Mouse (Mus musculus) neural tube, embryonic 13.5 days (tissue): ENCODE measurements around the gene Uimc1. TPM values are rescaled to one million over a fixed set of nuclear protein-coding genes. Genes with fewer than 3 reads are reported as not detected.
A peak's percentile ranks its signal among the peaks of the same experiment; 100 is the strongest.

ENCODE experiments used
- ATAC-seq: fragments of 200-750 bp; cut with Nextera tagmentation; 2 replicates; pipeline ENCODE4 v1.8.0; 2017; ENCODE audit warnings: low read depth, mild to moderate bottlenecking, moderate TSS enrichment, moderate library complexity
- H3K27ac ChIP-seq: fragments of 300-500 bp; sonication (generic); replicated peaks from 2 replicates; pipeline ENCODE4 v1.5.1; 2015; ENCODE audit warnings: moderate library complexity, mild to moderate bottlenecking, inconsistent platforms
- H3K27me3 ChIP-seq: fragments of 300-500 bp; sonication (generic); 2 replicates; pipeline ENCODE4 v1.6.1; 2015; ENCODE audit warnings: mild to moderate bottlenecking, inconsistent platforms
- H3K36me3 ChIP-seq: fragments of 300-500 bp; sonication (generic); 2 replicates; pipeline ENCODE4 v1.6.1; 2015; ENCODE audit warnings: mild to moderate bottlenecking, inconsistent platforms
- H3K4me1 ChIP-seq: fragments of 300-500 bp; sonication (generic); replicated peaks from 2 replicates; pipeline ENCODE4 v1.6.1; 2015; ENCODE audit warnings: inconsistent platforms
- H3K4me2 ChIP-seq: fragments of 300-500 bp; sonication (generic); 2 replicates; pipeline ENCODE4 v1.6.1; 2015; ENCODE audit warnings: inconsistent platforms, mild to moderate bottlenecking, moderate library complexity
- H3K4me3 ChIP-seq: fragments of 300-500 bp; sonication (generic); 2 replicates; pipeline ENCODE4 v1.5.1; 2015; ENCODE audit warnings: mild to moderate bottlenecking, inconsistent platforms
- H3K9ac ChIP-seq: fragments of 300-500 bp; sonication (generic); 2 replicates; pipeline ENCODE4 v1.6.1; 2015; ENCODE audit warnings: moderate library complexity, mild to moderate bottlenecking, inconsistent platforms
- H3K9me3 ChIP-seq: fragments of 300-500 bp; sonication (generic); 2 replicates; pipeline ENCODE4 v1.6.1; 2016; ENCODE audit warnings: inconsistent platforms
- WGBS: fragments of 180-500 bp; shearing (Covaris S2); methylation state at CpG from one replicate; pipeline ENCODE4 v1.1.7; 2015; 5-methylcytosine and 5-hydroxymethylcytosine counted together
- polyA plus RNA-seq: library from polyadenylated mRNA; unstranded; fragments of >200 nt; fragmentation: Nextera tagmentation; extraction: Ambion mirVana; gene quantifications from 2 replicates; pipeline ENCODE4 v1.2.1, GENCODE M21; 2015

The Uimc1 gene
- polyA plus RNA-seq, 1 experiment from 2014 or later = 17.1 TPM

- WGBS = 27% methylated on average over 9 of the region's 9 CpGs
Measured at GRCm38 (mm10) chr13:54987405-54987804, 112.7 kb downstream of the Uimc1 start.

GRCm38 (mm10) chr13:54983614-54984013 is 116.5 kb downstream of the Uimc1 start:
- no peak overlapping the region for H3K9ac ChIP-seq
- no peak overlapping the region for H3K4me3 ChIP-seq
- H3K4me1 ChIP-seq = peaks cover 68% of the 10 kb centered on the region
- no peak overlapping the region for H3K4me2 ChIP-seq
- WGBS = 61% methylated on average over 2 of the region's 2 CpGs
- H3K36me3 ChIP-seq = no peaks in the 10 kb centered on the region
- peaks cover 41% of the 10 kb centered on the region for H3K27me3 ChIP-seq
- no peak overlapping the region for H3K27ac ChIP-seq
- no peaks in the 10 kb centered on the region for H3K9me3 ChIP-seq
- ATAC-seq = no peak

More at GRCm38 (mm10) chr13:54987405-54987804, 112.7 kb downstream of the Uimc1 start:
- Histone ChIP-seq H3K36me3 (peaks cover 5% of the 10 kb centered on the region; the same call in 1 of the 2 replicates), H3K4me3 (no peak overlapping the region), H3K27ac (peak overlapping the region; percentile 42; the same call in 1 of the 2 replicates), H3K4me2 (no peak overlapping the region), H3K27me3 (peaks cover 43% of the 10 kb centered on the region), H3K9me3 (no peaks in the 10 kb centered on the region), H3K4me1 (peaks cover 38% of the 10 kb centered on the region), H3K9ac (peak overlapping the region; percentile 27)
- peak; percentile 71 for ATAC-seq

GRCm38 (mm10) chr13:54983001-54983400 is 117.1 kb downstream of the Uimc1 start:
- ATAC-seq = no peak
- WGBS = 85% methylated on average over 8 of the region's 8 CpGs
- H3K27me3 ChIP-seq = peaks cover 42% of the 10 kb centered on the region
- no peak overlapping the region for H3K4me3 ChIP-seq
- H3K9ac ChIP-seq = no peak overlapping the region
- H3K4me1 ChIP-seq = peaks cover 67% of the 10 kb centered on the region
- H3K27ac ChIP-seq = no peak overlapping the region
- no peaks in the 10 kb centered on the region for H3K36me3 ChIP-seq
- H3K4me2 ChIP-seq = no peak overlapping the region
- H3K9me3 ChIP-seq = no peaks in the 10 kb centered on the region

GRCm38 (mm10) chr13:54980957-54981356 is 119.1 kb downstream of the Uimc1 start:
- peak; percentile 6; the same call in 1 of the 2 replicates for ATAC-seq
- Histone ChIP-seq H3K4me3 (no peak overlapping the region), H3K9me3 (no peaks in the 10 kb centered on the region), H3K27ac (no peak overlapping the region; the same call in 1 of the 2 replicates), H3K4me1 (peaks cover 61% of the 10 kb centered on the region), H3K4me2 (no peak overlapping the region), H3K9ac (no peak overlapping the region), H3K27me3 (peaks cover 33% of the 10 kb centered on the region), H3K36me3 (no peaks in the 10 kb centered on the region)
- WGBS = 55% methylated on average over 12 of the region's 12 CpGs

- peaks cover 72% of the 10 kb centered on the region for H3K4me1 ChIP-seq
- H3K4me2 ChIP-seq = no peak overlapping the region
- WGBS = 36% methylated on average over 8 of the region's 8 CpGs
- no peak overlapping the region for H3K9ac ChIP-seq
- no peaks in the 10 kb centered on the region for H3K9me3 ChIP-seq
- H3K27me3 ChIP-seq = 0 out of 2 replicates have a peak, but pooled peaks cover 25% of the 10 kb centered on the region
- H3K27ac ChIP-seq = 0 out of 2 replicates have a peak overlapping the region, but pooled peaks have one; percentile 28
- no peak overlapping the region for H3K4me3 ChIP-seq
- ATAC-seq = no peak
- no peaks in the 10 kb centered on the region for H3K36me3 ChIP-seq
Measured at GRCm38 (mm10) chr13:54978804-54979203, 121.3 kb downstream of the Uimc1 start.

Other genes starting within 250 kb of the Uimc1 start
- gene Unc5a, start 150.9 kb downstream of the Uimc1 start, polyA plus RNA-seq = 9.0 and 10.4 TPM in 2 replicates
- gene Hk3, start 78.9 kb downstream of the Uimc1 start, polyA plus RNA-seq = 0.63 and 1.1 TPM in 2 replicates
- gene Zfp346, start 5.0 kb upstream of the Uimc1 start, polyA plus RNA-seq = 23.5 and 25.3 TPM in 2 replicates
- gene Gm17617, start 33.2 kb upstream of the Uimc1 start, polyA plus RNA-seq = not detected in 2 replicates
- gene Fgfr4, start 52.3 kb upstream of the Uimc1 start, polyA plus RNA-seq = 1.1 and 1.9 TPM in 2 replicates
- gene Nsd1, start 109.5 kb upstream of the Uimc1 start, polyA plus RNA-seq = 58.1 and 62.2 TPM in 2 replicates
- gene Prelid1, start 220.2 kb upstream of the Uimc1 start, polyA plus RNA-seq = 288 and 299 TPM in 2 replicates
- gene Rab24, start 221.6 kb upstream of the Uimc1 start, polyA plus RNA-seq = 89.1 and 97.9 TPM in 2 replicates
- 9.7 and 11.2 TPM in 2 replicates for gene Mxd3, start 229.5 kb upstream of the Uimc1 start, polyA plus RNA-seq